Mouse (Mus musculus) hindbrain, embryonic 10.5 days (tissue): ENCODE data around the gene Clcn7. TPM values are rescaled to one million over a fixed set of nuclear protein-coding genes. Genes with fewer than 3 reads are reported as not detected.

ENCODE experiments used
- DNase-seq: peaks from one replicate; pipeline ENCODE4 v3.0.0-alpha.2; 2017; ENCODE audit warnings: low spot score
- H3K27ac ChIP-seq: fragments of 300-500 bp; sonication (generic); 2 replicates; pipeline ENCODE4 v1.5.1; 2016; ENCODE audit warnings: mild to moderate bottlenecking, moderate library complexity
- H3K27me3 ChIP-seq: fragments of 300-500 bp; sonication (generic); 2 replicates; pipeline ENCODE4 v1.6.1; 2016; ENCODE audit warnings: mild to moderate bottlenecking; ENCODE audit not compliant: poor library complexity, insufficient read depth, severe bottlenecking
- H3K36me3 ChIP-seq: fragments of 300-500 bp; sonication (generic); 2 replicates; pipeline ENCODE4 v1.6.1; 2016; ENCODE audit warnings: mild to moderate bottlenecking, moderate library complexity
- H3K4me1 ChIP-seq: fragments of 300-500 bp; sonication (generic); replicated peaks from 2 replicates; pipeline ENCODE4 v1.6.1; 2016; ENCODE audit warnings: mild to moderate bottlenecking
- H3K4me3 ChIP-seq: fragments of 300-500 bp; sonication (generic); 2 replicates; pipeline ENCODE4 v1.5.1; 2016; ENCODE audit warnings: mild to moderate bottlenecking, moderate library complexity
- H3K9me3 ChIP-seq: fragments of 300-500 bp; sonication (generic); 2 replicates; pipeline ENCODE4 v1.6.1; 2016; ENCODE audit warnings: mild to moderate bottlenecking, moderate library complexity
- WGBS: fragments of 180-500 bp; shearing (Covaris S2); methylation state at CpG from one replicate; pipeline ENCODE4 v1.1.7; 2016; 5-methylcytosine and 5-hydroxymethylcytosine counted together
- polyA plus RNA-seq: library from polyadenylated mRNA; unstranded; fragments of >200 nt; fragmentation: Nextera tagmentation; extraction: Ambion mirVana; gene quantifications from 2 replicates; pipeline ENCODE4 v1.2.1, GENCODE M21; 2016

Gene Clcn7
- polyA plus RNA-seq: 23.5 and 24.7 TPM in 2 replicates

DNA sequence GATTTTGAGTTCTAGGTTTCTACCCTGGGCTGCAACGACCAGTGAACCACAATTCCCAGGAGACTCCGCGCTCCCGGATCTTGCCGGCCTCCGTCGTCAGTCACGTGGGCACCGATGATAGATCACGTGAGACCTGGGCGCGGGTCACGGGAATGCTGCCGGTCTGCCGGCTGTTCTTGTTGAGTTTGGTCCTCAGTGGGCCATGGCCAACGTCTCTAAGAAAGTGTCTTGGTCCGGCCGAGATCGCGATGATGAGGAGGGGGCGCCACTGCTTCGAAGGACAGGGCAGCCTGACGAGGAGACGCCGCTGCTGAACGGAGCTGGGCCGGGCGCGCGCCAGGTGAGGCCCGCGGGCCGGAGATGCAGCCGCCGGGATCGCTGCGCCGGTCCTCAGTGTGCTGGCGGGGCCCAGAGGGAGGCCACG, at the start of gene Clcn7:
Gene Clcn7 (plus strand): TSS at position 117 of the 424 bp plus-strand sequence.
- H3K9me3 ChIP-seq: no peaks in the 10 kb centered on the region
- peaks cover 12% of the 10 kb centered on the region for H3K4me1 ChIP-seq
- peaks cover 13% of the 10 kb centered on the region for H3K36me3 ChIP-seq
- peak; percentile 92 for DNase-seq
- under 1% methylated on average over 40 of the region's 40 CpGs for WGBS
- peak within 1 kb of the TSS; percentile 93 for H3K4me3 ChIP-seq
- no peaks in the 10 kb centered on the region for H3K27me3 ChIP-seq
- H3K27ac ChIP-seq: peak within 1 kb of the TSS; percentile 88

- 55% methylated on average over 7 of the region's 7 CpGs for WGBS
These were observed 49.7 kb upstream of the Clcn7 start, which contains the start of gene Tmem204 for GRCm38 (mm10) chr17:25083444-25083931. Gene Tmem204 (minus strand): TSS chr17:25083591.

DNA sequence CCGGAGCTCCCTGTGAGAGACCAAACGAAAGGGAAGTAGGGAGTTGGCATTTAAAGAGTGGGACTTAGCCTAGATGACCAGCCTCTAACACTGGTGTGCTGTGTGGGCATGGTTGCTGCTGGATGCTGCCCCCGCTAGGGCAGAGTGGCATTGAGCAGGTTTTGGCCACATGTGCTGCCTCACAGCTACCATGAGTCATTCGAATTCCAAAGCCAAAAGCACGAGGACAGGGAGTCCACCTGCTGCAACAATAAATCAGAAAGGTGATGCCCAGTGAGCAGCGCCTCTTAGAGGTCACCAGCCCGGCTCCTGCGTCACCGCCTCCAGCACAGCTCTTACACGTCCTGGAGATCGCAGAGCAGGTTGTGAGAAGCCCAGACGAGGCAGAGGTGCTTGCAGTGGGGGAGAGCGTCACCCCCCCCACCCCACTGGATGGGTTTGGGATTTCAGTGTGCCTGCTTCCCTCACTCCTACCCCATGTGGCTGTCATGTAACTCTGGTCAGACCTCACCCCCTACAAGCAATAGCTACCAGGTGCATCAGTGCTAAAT, 48.3 kb upstream of the Clcn7 start:
- WGBS: 84% methylated on average over 13 of the region's 13 CpGs
- Histone ChIP-seq H3K4me3 (no peak overlapping the region), H3K27ac (peak overlapping the region; percentile 35; the same call in 1 of the 2 replicates), H3K27me3 (no peaks in the 10 kb centered on the region), H3K9me3 (no peaks in the 10 kb centered on the region), H3K4me1 (peaks cover 22% of the 10 kb centered on the region; the same call in 1 of the 2 replicates), H3K36me3 (peaks cover 36% of the 10 kb centered on the region)
- DNase-seq: no peak

More at GRCm38 (mm10) chr17:25083444-25083931, 49.7 kb upstream of the Clcn7 start, which contains the start of gene Tmem204:
- Histone ChIP-seq H3K4me3 (no peak within 1 kb of the TSS), H3K36me3 (peaks cover 29% of the 10 kb centered on the region), H3K4me1 (peaks cover 22% of the 10 kb centered on the region; the same call in 1 of the 2 replicates), H3K9me3 (no peaks in the 10 kb centered on the region), H3K27me3 (no peaks in the 10 kb centered on the region), H3K27ac (peak within 1 kb of the TSS; percentile 78)
- DNase-seq: peak; percentile 70

DNA sequence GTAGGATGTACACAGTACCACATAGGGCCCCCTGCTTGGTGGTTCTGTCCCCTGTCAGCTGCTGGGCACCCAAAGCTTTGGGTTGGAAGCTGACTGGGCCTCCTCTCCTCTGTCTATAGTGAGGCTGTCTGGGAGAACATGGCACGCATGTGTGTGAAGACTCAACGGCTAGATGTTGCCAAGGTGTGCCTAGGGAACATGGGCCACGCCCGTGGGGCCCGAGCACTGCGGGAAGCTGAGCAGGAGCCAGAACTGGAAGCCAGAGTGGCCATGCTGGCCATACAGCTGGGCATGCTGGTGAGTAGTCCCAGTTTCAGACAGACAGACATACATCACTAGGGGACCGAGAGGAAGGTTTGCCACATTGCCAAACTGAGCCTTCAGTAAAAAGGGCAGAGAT, 46.5 kb upstream of the Clcn7 start:
- Histone ChIP-seq H3K27ac (no peak overlapping the region), H3K4me1 (peaks cover 14% of the 10 kb centered on the region; the same call in 1 of the 2 replicates), H3K36me3 (peaks cover 39% of the 10 kb centered on the region), H3K27me3 (no peaks in the 10 kb centered on the region), H3K9me3 (no peaks in the 10 kb centered on the region), H3K4me3 (no peak overlapping the region)
- no peak for DNase-seq
- 93% methylated on average over 7 of the region's 7 CpGs for WGBS

- Histone ChIP-seq H3K9me3 (no peaks in the 10 kb centered on the region), H3K36me3 (peaks cover 59% of the 10 kb centered on the region), H3K4me3 (no peak overlapping the region), H3K4me1 (no peaks in the 10 kb centered on the region), H3K27me3 (no peaks in the 10 kb centered on the region), H3K27ac (peak overlapping the region; percentile 56; the same call in 1 of the 2 replicates)
- DNase-seq: no peak
- WGBS: 92% methylated on average over 10 of the region's 10 CpGs
These were observed 44.0 kb upstream of the Clcn7 start for GRCm38 (mm10) chr17:25089158-25089557.

- no peak overlapping the region for H3K27ac ChIP-seq
- H3K9me3 ChIP-seq: no peaks in the 10 kb centered on the region
- H3K4me1 ChIP-seq: no peaks in the 10 kb centered on the region
- DNase-seq: no peak
- H3K4me3 ChIP-seq: no peak overlapping the region
- H3K27me3 ChIP-seq: no peaks in the 10 kb centered on the region
- H3K36me3 ChIP-seq: peaks cover 72% of the 10 kb centered on the region
- WGBS: 92% methylated on average over 10 of the region's 10 CpGs
These were observed 42.7 kb upstream of the Clcn7 start for GRCm38 (mm10) chr17:25090450-25090849.

DNA sequence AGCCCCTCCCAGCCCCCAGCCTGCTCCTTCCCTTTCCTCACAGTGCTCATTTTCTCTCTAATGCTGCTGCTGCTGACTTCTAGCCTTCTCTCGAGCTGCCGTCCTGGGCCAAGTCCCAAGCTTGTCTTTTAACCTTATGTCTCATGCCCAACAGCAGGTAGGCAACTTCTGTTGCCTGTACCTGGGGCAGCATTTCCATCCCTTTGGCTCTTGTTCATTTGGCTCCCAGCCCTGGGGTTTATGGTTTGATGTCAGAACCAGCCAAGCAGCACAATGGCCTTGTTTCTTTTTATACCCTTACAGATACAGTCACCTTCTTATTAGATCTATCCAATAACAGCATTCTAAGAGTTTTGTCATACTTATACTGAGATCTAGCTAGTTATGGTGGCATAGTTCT, 37.0 kb upstream of the Clcn7 start:
- H3K36me3 ChIP-seq: peaks cover 83% of the 10 kb centered on the region
- no peak overlapping the region for H3K4me3 ChIP-seq
- WGBS: 96% methylated on average over 2 of the region's 2 CpGs
- H3K4me1 ChIP-seq: no peaks in the 10 kb centered on the region
- no peak overlapping the region for H3K27ac ChIP-seq
- DNase-seq: no peak
- no peaks in the 10 kb centered on the region for H3K27me3 ChIP-seq
- no peaks in the 10 kb centered on the region for H3K9me3 ChIP-seq

DNA sequence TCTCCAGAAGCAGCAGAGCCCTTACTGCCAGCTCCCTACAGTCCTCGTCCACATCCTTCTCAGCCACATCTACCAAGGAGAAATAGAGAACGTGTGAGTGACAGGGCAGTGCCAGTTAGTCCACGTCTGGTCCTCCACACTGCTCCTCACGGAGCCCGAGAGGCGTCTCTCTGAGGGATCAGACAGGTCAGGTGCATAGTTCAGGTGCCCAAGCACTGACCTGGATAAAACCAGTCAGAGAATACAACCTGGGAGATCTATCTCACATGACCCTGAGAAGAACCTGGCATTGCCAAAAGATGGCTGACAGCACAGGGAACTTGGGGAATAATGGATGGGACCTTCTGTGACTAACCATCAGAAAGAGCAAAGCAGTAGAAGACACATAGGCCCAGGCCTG, 33.1 kb upstream of the Clcn7 start:
- no peak for DNase-seq
- WGBS: 94% methylated on average over 6 of the region's 6 CpGs
- H3K27me3 ChIP-seq: no peaks in the 10 kb centered on the region
- H3K9me3 ChIP-seq: no peaks in the 10 kb centered on the region
- H3K4me3 ChIP-seq: no peak overlapping the region
- no peak overlapping the region for H3K27ac ChIP-seq
- no peaks in the 10 kb centered on the region for H3K4me1 ChIP-seq
- H3K36me3 ChIP-seq: peaks cover 89% of the 10 kb centered on the region

DNA sequence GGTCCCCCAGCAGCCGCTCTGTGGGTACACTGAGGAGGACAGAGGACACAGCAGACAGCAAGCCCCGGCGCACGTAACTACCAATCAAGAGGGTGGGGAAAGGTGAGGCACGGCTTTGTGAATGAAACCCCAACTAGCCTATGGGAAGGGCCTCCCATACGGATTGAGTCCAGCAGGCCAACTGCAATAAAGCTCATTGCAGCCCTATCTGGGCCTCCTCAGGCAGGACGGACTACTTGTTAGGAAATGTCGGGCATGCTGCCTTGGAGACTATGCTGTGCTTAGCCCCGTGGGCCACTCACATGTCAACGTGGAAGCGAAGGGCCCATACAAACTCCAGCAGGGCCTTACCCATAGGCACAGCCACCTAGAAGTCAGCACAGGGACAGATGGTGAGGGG, 31.9 kb upstream of the Clcn7 start:
- H3K4me1 ChIP-seq: no peaks in the 10 kb centered on the region
- DNase-seq: no peak
- no peaks in the 10 kb centered on the region for H3K27me3 ChIP-seq
- H3K27ac ChIP-seq: no peak overlapping the region
- WGBS: 95% methylated on average over 11 of the region's 11 CpGs
- no peaks in the 10 kb centered on the region for H3K9me3 ChIP-seq
- H3K4me3 ChIP-seq: no peak overlapping the region
- H3K36me3 ChIP-seq: peaks cover 95% of the 10 kb centered on the region

- Histone ChIP-seq H3K4me3 (no peak overlapping the region), H3K27ac (no peak overlapping the region), H3K27me3 (no peaks in the 10 kb centered on the region), H3K36me3 (peaks cover 100% of the 10 kb centered on the region), H3K9me3 (no peaks in the 10 kb centered on the region), H3K4me1 (no peaks in the 10 kb centered on the region)
- WGBS: 94% methylated on average over 10 of the region's 16 CpGs
- DNase-seq: no peak
These were observed 25.4 kb upstream of the Clcn7 start for GRCm38 (mm10) chr17:25107786-25108185.

DNA sequence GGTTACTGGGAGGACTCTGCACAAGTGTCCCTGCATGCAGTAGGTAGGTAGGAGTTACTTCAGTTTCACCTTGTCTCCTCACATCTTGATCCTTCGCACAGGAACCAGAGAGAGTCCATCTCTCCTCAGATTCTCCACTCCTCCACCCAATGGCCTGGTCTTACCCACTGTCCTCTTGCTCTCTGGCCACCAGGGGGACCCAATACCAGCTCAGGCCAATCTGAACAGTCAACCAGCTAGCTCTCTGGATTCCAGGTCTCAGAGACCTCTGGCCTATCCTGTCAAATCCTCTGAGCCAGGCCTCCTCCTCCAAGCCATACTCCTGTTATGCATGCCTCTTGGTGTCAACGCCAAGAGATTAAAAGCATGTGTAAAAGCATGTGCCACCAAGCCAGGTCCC, 23.6 kb upstream of the Clcn7 start:
- no peaks in the 10 kb centered on the region for H3K9me3 ChIP-seq
- no peak overlapping the region for H3K27ac ChIP-seq
- H3K36me3 ChIP-seq: peaks cover 98% of the 10 kb centered on the region
- H3K4me1 ChIP-seq: peaks cover 5% of the 10 kb centered on the region
- DNase-seq: peak; percentile 18
- no peak overlapping the region for H3K4me3 ChIP-seq
- 84% methylated on average over 2 of the region's 2 CpGs for WGBS
- no peaks in the 10 kb centered on the region for H3K27me3 ChIP-seq

GRCm38 (mm10) chr17:25110590-25110989, 22.6 kb upstream of the Clcn7 start:
- Histone ChIP-seq H3K4me1 (peaks cover 15% of the 10 kb centered on the region), H3K27me3 (no peaks in the 10 kb centered on the region), H3K27ac (no peak overlapping the region), H3K36me3 (peaks cover 88% of the 10 kb centered on the region), H3K9me3 (no peaks in the 10 kb centered on the region), H3K4me3 (no peak overlapping the region)
- 96% methylated on average over 6 of the region's 6 CpGs for WGBS
- DNase-seq: no peak

DNA sequence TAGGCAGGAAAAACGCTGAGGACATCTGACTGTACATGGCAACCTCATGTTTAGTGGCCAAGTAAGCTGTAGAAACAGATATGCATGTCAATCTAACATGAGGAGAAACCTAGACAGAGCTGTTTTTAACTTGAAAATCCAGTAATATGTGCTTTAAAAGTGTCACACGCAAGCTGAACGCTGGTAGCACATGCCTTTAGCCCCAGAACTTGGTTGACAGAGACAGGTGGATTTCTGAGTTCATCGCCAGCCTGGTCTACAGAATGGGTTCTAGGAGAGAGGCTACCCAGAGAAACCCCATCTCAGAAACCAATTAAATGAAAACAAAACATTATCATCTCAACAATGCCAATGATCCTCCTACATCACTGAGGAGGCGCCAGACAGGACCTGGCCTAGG, 22.0 kb upstream of the Clcn7 start:
- H3K36me3 ChIP-seq: peaks cover 82% of the 10 kb centered on the region

More for the DNA sequence above, 22.0 kb upstream of the Clcn7 start:
- no peaks in the 10 kb centered on the region for H3K9me3 ChIP-seq
- H3K4me1 ChIP-seq: peaks cover 17% of the 10 kb centered on the region
- no peak overlapping the region for H3K27ac ChIP-seq
- no peak for DNase-seq
- H3K27me3 ChIP-seq: no peaks in the 10 kb centered on the region
- WGBS: 89% methylated on average over 5 of the region's 5 CpGs
- no peak overlapping the region for H3K4me3 ChIP-seq
